Mouse (Mus musculus): ENCODE data around the gene Morn4.
"Not testable (repeated sequence)": the region's sequence is repeated elsewhere in the genome, so short reads cannot be mapped to it uniquely, and the experiment has no call there.

Morn4 gene

GRCm38 (mm10) chr19:42085690-42086089 lies 467 bp downstream of the Morn4 start:
- no peak for DNase-seq (ENCODE audit: low read depth, low spot score)

- not testable (repeated sequence) for DNase-seq (ENCODE audit: low read depth, low spot score)
Observed at GRCm38 (mm10) chr19:42081613-42082012, 4.5 kb downstream of the Morn4 start.

- DNase-seq (ENCODE audit: low read depth, low spot score), result no peak
Observed at GRCm38 (mm10) chr19:42080469-42080868, 5.7 kb downstream of the Morn4 start.

GRCm38 (mm10) chr19:42079950-42080349 lies 6.2 kb downstream of the Morn4 start:
- DNase-seq (ENCODE audit: low read depth, low spot score), result no peak

GRCm38 (mm10) chr19:42079006-42079405 lies 7.2 kb downstream of the Morn4 start:
- DNase-seq (ENCODE audit: low read depth, low spot score), result no peak

- DNase-seq (ENCODE audit: low read depth, low spot score), result no peak
Observed at GRCm38 (mm10) chr19:42078566-42078965, 7.6 kb downstream of the Morn4 start.

- no peak for DNase-seq (ENCODE audit: low read depth, low spot score)
Observed at GRCm38 (mm10) chr19:42075992-42076391, 10.2 kb downstream of the Morn4 start.

GRCm38 (mm10) chr19:42075051-42075450 lies 11.1 kb downstream of the Morn4 start:
- DNase-seq (ENCODE audit: low read depth, low spot score), result no peak

GRCm38 (mm10) chr19:42072802-42073201 lies 13.4 kb downstream of the Morn4 start:
- no peak for DNase-seq (ENCODE audit: low read depth, low spot score)

- DNase-seq (ENCODE audit: low read depth, low spot score), result no peak
Observed at GRCm38 (mm10) chr19:42071886-42072608, 14.1 kb downstream of the Morn4 start.

- no peak for DNase-seq (ENCODE audit: low read depth, low spot score)
Observed at GRCm38 (mm10) chr19:42071221-42071620, 14.9 kb downstream of the Morn4 start.

GRCm38 (mm10) chr19:42069241-42069525 lies 17.0 kb downstream of the Morn4 start:
- no peak for DNase-seq (ENCODE audit: low read depth, low spot score)

GRCm38 (mm10) chr19:42068441-42069240 lies 17.5 kb downstream of the Morn4 start:
- DNase-seq (ENCODE audit: low read depth, low spot score), result no peak

- no peak for DNase-seq (ENCODE audit: low read depth, low spot score)
Observed at GRCm38 (mm10) chr19:42061443-42061842, 24.7 kb downstream of the Morn4 start.

GRCm38 (mm10) chr19:42058426-42058825 lies 27.7 kb downstream of the Morn4 start:
- no peak for DNase-seq (ENCODE audit: low read depth, low spot score)

- DNase-seq (ENCODE audit: low read depth, low spot score), result no peak
Observed at GRCm38 (mm10) chr19:42056719-42057409, 29.3 kb downstream of the Morn4 start.

GRCm38 (mm10) chr19:42055881-42056280 lies 30.3 kb downstream of the Morn4 start:
- DNase-seq (ENCODE audit: low read depth, low spot score), result no peak

GRCm38 (mm10) chr19:42054255-42054654 lies 31.9 kb downstream of the Morn4 start:
- DNase-seq (ENCODE audit: low read depth, low spot score), result no peak

GRCm38 (mm10) chr19:42051948-42052347 lies 34.2 kb downstream of the Morn4 start, which contains the start of gene 4933411K16Rik:
4933411K16Rik (plus strand) TSS chr19:42052248.
- no peak for DNase-seq (ENCODE audit: low read depth, low spot score)

- no peak for DNase-seq (ENCODE audit: low read depth, low spot score)
Observed at GRCm38 (mm10) chr19:42051351-42051750, 34.8 kb downstream of the Morn4 start.

- DNase-seq (ENCODE audit: low read depth, low spot score), result no peak
Observed at GRCm38 (mm10) chr19:42050251-42050650, 35.9 kb downstream of the Morn4 start.
